Mouse (Mus musculus) monocyte, adult 2 months (primary cell): ENCODE measurements at regions not wholly inside any gene's neighbourhood (a gene's known extent, or its start where the extent isn't known, plus 50 kb on each side); places are given as distances from the start of the nearest gene placed in this dataset.
A peak's percentile ranks its signal among the peaks of the same experiment; 100 is the strongest.

Source experiments
- DNase-seq, 2 experiments: peaks; one replicate each; pipeline ENCODE4 v3.0.0; 2022; ENCODE audit warnings: low spot score in 2 of 2, low read depth in 1 of 2

- no peak for DNase-seq
Observed at GRCm38 (mm10) chr3:128002905-128003641, 106.9 kb upstream of the Fam241a start.

- DNase-seq, result no peak
Observed at GRCm38 (mm10) chr3:128001924-128002501, 105.9 kb upstream of the Fam241a start.

GRCm38 (mm10) chr3:127995678-127996077 is 99.6 kb upstream of the Fam241a start:
- no peak for DNase-seq

- no peak for DNase-seq
Observed at GRCm38 (mm10) chr3:127987583-127987982, 91.5 kb upstream of the Fam241a start.

- DNase-seq, result no peak
Observed at GRCm38 (mm10) chr3:127985165-127985564, 89.0 kb upstream of the Fam241a start.

GRCm38 (mm10) chr3:127977240-127977639 is 81.1 kb upstream of the Fam241a start:
- DNase-seq, result no peak

- DNase-seq, result no peak
Observed at GRCm38 (mm10) chr3:127970891-127971290, 74.8 kb upstream of the Fam241a start.

GRCm38 (mm10) chr3:127967170-127967569 is 71.0 kb upstream of the Fam241a start:
- DNase-seq, result no peak

GRCm38 (mm10) chr3:127966214-127966613 is 70.1 kb upstream of the Fam241a start:
- no peak for DNase-seq

GRCm38 (mm10) chr3:127958919-127959684 is 63.0 kb upstream of the Fam241a start:
- no peak for DNase-seq

- no peak for DNase-seq
Observed at GRCm38 (mm10) chr3:127954856-127955255, 58.7 kb upstream of the Fam241a start.

- DNase-seq, result no peak
Observed at GRCm38 (mm10) chr3:127953610-127954009, 57.5 kb upstream of the Fam241a start.

GRCm38 (mm10) chr3:127948898-127949620 is 52.9 kb upstream of the Fam241a start:
- DNase-seq, result peak in 1 of 2 experiments; percentile 7

- peak in 1 of 2 experiments; percentile 4 for DNase-seq
Observed at GRCm38 (mm10) chr3:127948326-127948725, 52.2 kb upstream of the Fam241a start.
